Comparison of ENCODE assay signal across 8 mouse cellular contexts in genomic region chr16:16897056-16897584, GRCm38 (mm10). TPM values are rescaled to one million over a fixed set of nuclear protein-coding genes. Genes with fewer than 3 reads are reported as not detected.
DNase-seq lines count a peak whose midpoint lies in the region; ATAC-seq and TF ChIP-seq lines count a peak whose summit lies in the region.

No protein-coding gene starts in this region.

- no peaks in the 10 kb centered on the region for H3K27me3 ChIP-seq in hindbrain, embryonic 12.5 days
- H3K27me3 ChIP-seq in midbrain, embryonic 13.5 days, result no peaks in the 10 kb centered on the region

- peak overlapping the region; percentile 81 for H3K9ac ChIP-seq in hindbrain, embryonic 12.5 days
- H3K9ac ChIP-seq in midbrain, embryonic 13.5 days (replicated peaks), result peak overlapping the region; percentile 85

- peaks cover 17% of the 10 kb centered on the region for H3K36me3 ChIP-seq in hindbrain, embryonic 12.5 days
- peaks cover 30% of the 10 kb centered on the region for H3K36me3 ChIP-seq in midbrain, embryonic 13.5 days

- intact Hi-C loops in left cerebral cortex, adult 2 months (cut with DNase I), result no loop called here
- intact Hi-C loops in left cerebral cortex, postnatal 14 days (cut with DNase I), result no loop called here
- intact Hi-C loops in left cerebral cortex, postnatal 36 days (cut with DNase I), result loop anchor here (2.0 kb wide), 1 partner anchor 14 kb away; no protein-coding TSS in a partner anchor

- 30% methylated on average over 10 of the region's 10 CpGs for WGBS in hindbrain, embryonic 12.5 days
- 27% methylated on average over 10 of the region's 10 CpGs for WGBS in midbrain, embryonic 13.5 days

- H3K9me3 ChIP-seq in hindbrain, embryonic 12.5 days (replicated peaks), result no peaks in the 10 kb centered on the region
- H3K9me3 ChIP-seq in midbrain, embryonic 13.5 days, result no peaks in the 10 kb centered on the region

- DNase-seq in left cerebral cortex, adult 2 months (ENCODE audit: extremely low spot score in 1 of 2, low spot score in 2 of 2), result no peak
- no peak for DNase-seq in left cerebral cortex, postnatal 14 days (ENCODE audit: low spot score in 2 of 2)
- DNase-seq in c-Kit-positive CD71-positive TER-119-negative erythroid progenitor cells, embryonic 14.5 days (ENCODE audit: low read depth), result peak; percentile 6
- no peak for DNase-seq in right cerebral cortex, postnatal 14 days
- DNase-seq in left cerebral cortex, postnatal 36 days (ENCODE audit: low spot score in 2 of 2), result no peak
- no peak for DNase-seq in urinary bladder, adult 2 months (ENCODE audit: low spot score)

- peak overlapping the region; percentile 84 for H3K27ac ChIP-seq in left cerebral cortex, adult 2 months
- H3K27ac ChIP-seq in hindbrain, embryonic 12.5 days, result peak overlapping the region; percentile 42; the same call in 1 of the 2 replicates
- peak overlapping the region; percentile 74 for H3K27ac ChIP-seq in midbrain, embryonic 13.5 days

- peaks cover 17% of the 10 kb centered on the region for H3K4me1 ChIP-seq in hindbrain, embryonic 12.5 days
- peaks cover 24% of the 10 kb centered on the region for H3K4me1 ChIP-seq in midbrain, embryonic 13.5 days (replicated peaks)

- ATAC-seq in hindbrain, embryonic 12.5 days (ENCODE audit: low FRiP score), result peak; percentile 27; the same call in 1 of the 2 replicates
- ATAC-seq in midbrain, embryonic 13.5 days, result peak; percentile 16; the same call in 1 of the 2 replicates

- H3K4me3 ChIP-seq in left cerebral cortex, adult 2 months, result peak overlapping the region; percentile 83
- H3K4me3 ChIP-seq in hindbrain, embryonic 12.5 days, result peak overlapping the region; percentile 58
- H3K4me3 ChIP-seq in midbrain, embryonic 13.5 days (replicated peaks), result peak overlapping the region; percentile 67

- no peak for TF ChIP-seq CTCF in left cerebral cortex, adult 2 months (IDR thresholded peaks at IDR 0.05)

- peak overlapping the region; percentile 65 for H3K4me2 ChIP-seq in hindbrain, embryonic 12.5 days (replicated peaks)
- H3K4me2 ChIP-seq in midbrain, embryonic 13.5 days (replicated peaks), result peak overlapping the region; percentile 83

RNA-seq across cellular contexts. Expression of gene Ppm1f, which starts 0.9 kb away (rescaled TPM):
- total RNA-seq in left cerebral cortex, adult 2 months (2021), result 10 to 100 TPM; 47.3 to 57.9 TPM
- 10 to 100 TPM; 34.3 TPM for total RNA-seq in left cerebral cortex, postnatal 14 days (2021)
- 36.3 and 37.9 TPM in 2 replicates for polyA plus RNA-seq in hindbrain, embryonic 12.5 days (2016; fragmentation: Nextera tagmentation; extraction: Ambion mirVana)
- polyA plus RNA-seq in midbrain, embryonic 13.5 days (2015; fragmentation: Nextera tagmentation; extraction: Ambion mirVana), result 26.9 and 29.4 TPM in 2 replicates
- 10 to 100 TPM; 44.9 to 52.7 TPM for total RNA-seq in left cerebral cortex, postnatal 36 days (2021)
- 17.8 and 18.2 TPM in 2 replicates for polyA plus RNA-seq in urinary bladder, adult 2 months (2012; rRNA removed)

RNA-seq across cellular contexts. Expression of gene Vpreb1, which starts 26.5 kb away (rescaled TPM):
- under 1 TPM in 1 of 2 experiments, not detected in 1; 0.63 TPM for total RNA-seq in left cerebral cortex, adult 2 months (2021)
- not detected for total RNA-seq in left cerebral cortex, postnatal 14 days (2021)
- polyA plus RNA-seq in hindbrain, embryonic 12.5 days (2016; fragmentation: Nextera tagmentation; extraction: Ambion mirVana), result 1.6 and 2.5 TPM in 2 replicates
- polyA plus RNA-seq in midbrain, embryonic 13.5 days (2015; fragmentation: Nextera tagmentation; extraction: Ambion mirVana), result 1.5 and 1.6 TPM in 2 replicates
- under 1 TPM in 1 of 2 experiments, not detected in 1; 0.77 TPM for total RNA-seq in left cerebral cortex, postnatal 36 days (2021)
- 1.3 and 1.4 TPM in 2 replicates for polyA plus RNA-seq in urinary bladder, adult 2 months (2012; rRNA removed)

RNA-seq across cellular contexts. Expression of gene Top3b, which starts 26.6 kb away (rescaled TPM):
- 10 to 100 TPM; 64.0 to 72.0 TPM for total RNA-seq in left cerebral cortex, adult 2 months (2021)
- total RNA-seq in left cerebral cortex, postnatal 14 days (2021), result 10 to 100 TPM; 58.9 to 68.2 TPM
- polyA plus RNA-seq in hindbrain, embryonic 12.5 days (2016; fragmentation: Nextera tagmentation; extraction: Ambion mirVana), result 74.2 and 81.7 TPM in 2 replicates
- polyA plus RNA-seq in midbrain, embryonic 13.5 days (2015; fragmentation: Nextera tagmentation; extraction: Ambion mirVana), result 73.7 and 76.4 TPM in 2 replicates
- 10 to 100 TPM; 53.3 to 76.9 TPM for total RNA-seq in left cerebral cortex, postnatal 36 days (2021)
- polyA plus RNA-seq in urinary bladder, adult 2 months (2012; rRNA removed), result 75.9 and 82.4 TPM in 2 replicates

RNA-seq across cellular contexts. Expression of gene Igll1, which starts 33.3 kb away (rescaled TPM):
- not detected for total RNA-seq in left cerebral cortex, adult 2 months (2021)
- not detected for total RNA-seq in left cerebral cortex, postnatal 14 days (2021)
- polyA plus RNA-seq in hindbrain, embryonic 12.5 days (2016; fragmentation: Nextera tagmentation; extraction: Ambion mirVana), result not detected in 2 replicates
- polyA plus RNA-seq in midbrain, embryonic 13.5 days (2015; fragmentation: Nextera tagmentation; extraction: Ambion mirVana), result 0.21 and 0.24 TPM in 2 replicates
- total RNA-seq in left cerebral cortex, postnatal 36 days (2021), result not detected
- not detected in 2 replicates for polyA plus RNA-seq in urinary bladder, adult 2 months (2012; rRNA removed)
